Mouse (Mus musculus) liver, postnatal 0 days (tissue): ENCODE measurements at regions not wholly inside any gene's neighbourhood (a gene's known extent, or its start where the extent isn't known, plus 50 kb on each side); places are given as distances from the start of the nearest gene placed in this dataset.

Experiments
- ATAC-seq: fragments of 200-750 bp; cut with Nextera tagmentation; 2 replicates; pipeline ENCODE4 v1.8.0; 2017; ENCODE audit warnings: mild to moderate bottlenecking, moderate library complexity
- DNase-seq: peaks from one replicate; pipeline ENCODE4 v3.0.0-alpha.2; 2016
- H3K27ac ChIP-seq: fragments of 300-500 bp; sonication (generic); 2 replicates; pipeline ENCODE4 v1.5.1; 2014; ENCODE audit warnings: antibody characterized with exemption, moderate library complexity, mild to moderate bottlenecking, low read depth
- H3K27me3 ChIP-seq: fragments of 300-500 bp; sonication (generic); 2 replicates; pipeline ENCODE4 v1.6.1; 2014; ENCODE audit warnings: low read length, control low read depth, mixed read lengths; ENCODE audit not compliant: insufficient read depth
- H3K36me3 ChIP-seq: fragments of 300-500 bp; sonication (generic); replicated peaks from 2 replicates; pipeline ENCODE4 v1.6.1; 2014; ENCODE audit warnings: mild to moderate bottlenecking, control low read depth, low read length, moderate library complexity, mixed read lengths; ENCODE audit not compliant: insufficient read depth
- H3K4me1 ChIP-seq: fragments of 300-500 bp; sonication (generic); 2 replicates; pipeline ENCODE4 v1.6.1; 2014; ENCODE audit warnings: antibody characterized with exemption, mild to moderate bottlenecking, control low read depth; ENCODE audit not compliant: insufficient read depth
- H3K4me2 ChIP-seq: fragments of 300-500 bp; sonication (generic); 2 replicates; pipeline ENCODE4 v1.6.1; 2014; ENCODE audit warnings: low read depth, mild to moderate bottlenecking, low read length, moderate library complexity, mixed read lengths
- H3K4me3 ChIP-seq: fragments of 300-500 bp; sonication (generic); 2 replicates; pipeline ENCODE4 v1.5.1; 2014; ENCODE audit warnings: low read depth, low read length
- H3K9ac ChIP-seq: fragments of 300-500 bp; sonication (generic); replicated peaks from 2 replicates; pipeline ENCODE4 v1.6.1; 2014; ENCODE audit warnings: mild to moderate bottlenecking, moderate library complexity
- H3K9me3 ChIP-seq: fragments of 300-500 bp; sonication (generic); 2 replicates; pipeline ENCODE4 v1.6.1; 2016; ENCODE audit warnings: mild to moderate bottlenecking, control low read depth, low read length, mixed read lengths
- CTCF ChIP-seq: sonication (generic); IDR thresholded peaks from 2 replicates; pipeline ENCODE4 v1.5.1; 2016; ENCODE audit warnings: antibody characterized with exemption, low read depth
- EP300 ChIP-seq: IDR thresholded peaks from 2 replicates; pipeline ENCODE4 v1.6.1; 2016; ENCODE audit warnings: antibody characterized with exemption, low read depth, mild to moderate bottlenecking
- WGBS: fragments of 180-500 bp; shearing (Covaris S2); extraction: QIAGEN DNeasy Blood & Tissue Kit; methylation state at CpG from one replicate; pipeline ENCODE4 v1.1.7; 2014; ENCODE audit not compliant: insufficient replicate concordance; 5-methylcytosine and 5-hydroxymethylcytosine counted together

DNA sequence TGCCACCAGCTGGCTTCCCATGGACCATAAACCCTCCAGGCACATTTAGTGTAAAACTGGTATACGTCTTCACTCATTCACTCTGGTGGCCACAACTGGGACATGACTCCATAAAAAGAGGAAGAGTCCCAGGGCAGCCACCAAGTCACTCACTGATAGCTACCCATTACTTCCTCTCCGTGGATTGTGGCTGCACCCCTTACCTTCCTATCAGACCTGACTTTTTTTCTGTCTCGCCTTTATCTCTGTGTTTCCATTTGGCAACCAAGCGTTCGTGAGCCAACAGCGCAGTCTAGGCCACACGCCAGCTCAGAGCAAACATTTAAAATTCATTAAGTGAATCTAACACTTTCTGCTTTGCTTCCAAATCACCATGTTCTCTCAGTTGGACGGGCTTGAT is 53.9 kb upstream of the Slc44a1 start:
- Histone ChIP-seq H3K4me2 (peak overlapping the region; percentile 16; the same call in 1 of the 2 replicates), H3K4me1 (peaks cover 15% of the 10 kb centered on the region), H3K9me3 (no peaks in the 10 kb centered on the region), H3K9ac (no peak overlapping the region), H3K36me3 (no peaks in the 10 kb centered on the region), H3K27ac (no peak overlapping the region), H3K4me3 (no peak overlapping the region), H3K27me3 (no peaks in the 10 kb centered on the region)
- 18% methylated on average over 8 of the region's 8 CpGs for WGBS
- ATAC-seq (peak; percentile 14; the same call in 1 of the 2 replicates), DNase-seq (peak; percentile 22)
- TF ChIP-seq CTCF (no peak), EP300 (no peak)

- peaks cover 15% of the 10 kb centered on the region for H3K4me1 ChIP-seq
- peak overlapping the region; percentile 42 for H3K4me2 ChIP-seq
- H3K9ac ChIP-seq, result no peak overlapping the region
- H3K27me3 ChIP-seq, result no peaks in the 10 kb centered on the region
- H3K9me3 ChIP-seq, result no peaks in the 10 kb centered on the region
- peak; percentile 95 for ATAC-seq
- no peak overlapping the region for H3K4me3 ChIP-seq
- no peaks in the 10 kb centered on the region for H3K36me3 ChIP-seq
- H3K27ac ChIP-seq, result peak overlapping the region; percentile 68
- peak; percentile 66 for DNase-seq
- WGBS, result 10% methylated on average over 6 of the region's 6 CpGs
- peak; percentile 90 for TF ChIP-seq CTCF
- peak; percentile 54; the same call in 1 of the 2 replicates for TF ChIP-seq EP300
Measured at GRCm38 (mm10) chr4:53384761-53385160, 55.5 kb upstream of the Slc44a1 start.

- WGBS, result 66% methylated on average over 6 of the region's 6 CpGs
- Histone ChIP-seq H3K4me2 (no peak overlapping the region), H3K9me3 (no peaks in the 10 kb centered on the region), H3K27me3 (no peaks in the 10 kb centered on the region), H3K9ac (no peak overlapping the region), H3K4me3 (no peak overlapping the region), H3K4me1 (peaks cover 15% of the 10 kb centered on the region), H3K36me3 (no peaks in the 10 kb centered on the region), H3K27ac (no peak overlapping the region)
- ATAC-seq, result no peak
- TF ChIP-seq CTCF, result no peak
- TF ChIP-seq EP300, result no peak
- no peak for DNase-seq
Measured at GRCm38 (mm10) chr4:53384104-53384503, 56.1 kb upstream of the Slc44a1 start.

- no peak for DNase-seq
- peaks cover 15% of the 10 kb centered on the region for H3K4me1 ChIP-seq
- ATAC-seq, result no peak
- H3K4me3 ChIP-seq, result no peak overlapping the region
- H3K4me2 ChIP-seq, result no peak overlapping the region
- TF ChIP-seq CTCF, result no peak
- TF ChIP-seq EP300, result no peak
- H3K27me3 ChIP-seq, result no peaks in the 10 kb centered on the region
- WGBS, result 82% methylated on average over 4 of the region's 4 CpGs
- H3K9ac ChIP-seq, result no peak overlapping the region
- H3K9me3 ChIP-seq, result no peaks in the 10 kb centered on the region
- no peaks in the 10 kb centered on the region for H3K36me3 ChIP-seq
- H3K27ac ChIP-seq, result no peak overlapping the region
Measured at GRCm38 (mm10) chr4:53382012-53382411, 58.2 kb upstream of the Slc44a1 start.

- no peak overlapping the region for H3K27ac ChIP-seq
- no peaks in the 10 kb centered on the region for H3K27me3 ChIP-seq
- WGBS, result 79% methylated on average over 1 of the region's 1 CpGs
- no peak for DNase-seq
- peaks cover 3% of the 10 kb centered on the region; the same call in 1 of the 2 replicates for H3K4me1 ChIP-seq
- H3K9me3 ChIP-seq, result no peaks in the 10 kb centered on the region
- no peaks in the 10 kb centered on the region for H3K36me3 ChIP-seq
- no peak overlapping the region for H3K4me2 ChIP-seq
- no peak overlapping the region for H3K9ac ChIP-seq
- no peak for ATAC-seq
- H3K4me3 ChIP-seq, result no peak overlapping the region
- TF ChIP-seq CTCF, result no peak
- no peak for TF ChIP-seq EP300
Measured at GRCm38 (mm10) chr4:53379855-53380254, 60.4 kb upstream of the Slc44a1 start.

DNA sequence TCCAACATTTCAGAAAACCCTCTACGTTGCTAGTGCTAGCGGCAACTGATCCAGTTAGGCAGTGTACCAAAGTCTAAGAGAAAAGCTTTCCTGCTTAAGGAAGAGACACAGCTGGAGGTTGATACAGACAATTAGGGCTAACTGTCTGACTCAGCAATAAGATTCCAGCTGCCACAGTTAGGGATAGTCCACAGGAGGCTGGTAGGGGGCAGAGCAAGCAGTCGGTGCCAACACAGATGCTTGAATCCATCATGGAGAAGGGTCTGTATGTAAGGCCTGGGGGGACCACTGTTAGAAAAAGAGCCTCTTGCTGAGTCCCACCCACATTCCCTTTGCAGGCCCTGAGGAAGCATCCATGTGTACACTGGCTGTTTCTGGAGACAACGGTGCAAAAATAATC is 63.2 kb upstream of the Slc44a1 start:
- 77% methylated on average over 4 of the region's 4 CpGs for whole genome bisulfite sequencing
- no peak overlapping the region for H3K4me2 ChIP-seq
- DNase-seq, result no peak
- no peaks in the 10 kb centered on the region for H3K4me1 ChIP-seq
- no peaks in the 10 kb centered on the region for H3K36me3 ChIP-seq
- H3K9me3 ChIP-seq, result no peaks in the 10 kb centered on the region
- ATAC-seq, result no peak
- H3K4me3 ChIP-seq, result no peak overlapping the region
- no peak overlapping the region for H3K27ac ChIP-seq
- H3K9ac ChIP-seq, result no peak overlapping the region
- TF ChIP-seq EP300 (no peak), CTCF (no peak)
- H3K27me3 ChIP-seq, result no peaks in the 10 kb centered on the region

GRCm38 (mm10) chr4:53356374-53356773 is 83.8 kb upstream of the Slc44a1 start:
- H3K36me3 ChIP-seq, result no peaks in the 10 kb centered on the region
- H3K4me1 ChIP-seq, result no peaks in the 10 kb centered on the region
- peak; percentile 34 for TF ChIP-seq CTCF
- no peak for TF ChIP-seq EP300
- H3K4me2 ChIP-seq, result no peak overlapping the region
- DNase-seq (no peak), ATAC-seq (no peak)
- no peaks in the 10 kb centered on the region for H3K27me3 ChIP-seq
- 72% methylated on average over 2 of the region's 2 CpGs for WGBS
- H3K9me3 ChIP-seq, result no peaks in the 10 kb centered on the region
- H3K4me3 ChIP-seq, result no peak overlapping the region
- H3K9ac ChIP-seq, result no peak overlapping the region
- H3K27ac ChIP-seq, result no peak overlapping the region
